Mouse (Mus musculus) adrenal gland, adult (tissue): Measurements from ENCODE around the gene Tap1.
A peak's percentile ranks its signal among the peaks of the same experiment; 100 is the strongest.

Source experiments
- DNase-seq, 2 experiments: peaks; one replicate each; pipeline ENCODE4 v3.0.0; 2022 to 2023; ENCODE audit warnings: low spot score in 1 of 2; ENCODE audit not compliant: inconsistent age in 2 of 2

The Tap1 gene

GRCm38 (mm10) chr17:34225911-34226310, 38.6 kb downstream of the Tap1 start:
- DNase-seq = peak in 1 of 2 experiments; percentile 23

DNA sequence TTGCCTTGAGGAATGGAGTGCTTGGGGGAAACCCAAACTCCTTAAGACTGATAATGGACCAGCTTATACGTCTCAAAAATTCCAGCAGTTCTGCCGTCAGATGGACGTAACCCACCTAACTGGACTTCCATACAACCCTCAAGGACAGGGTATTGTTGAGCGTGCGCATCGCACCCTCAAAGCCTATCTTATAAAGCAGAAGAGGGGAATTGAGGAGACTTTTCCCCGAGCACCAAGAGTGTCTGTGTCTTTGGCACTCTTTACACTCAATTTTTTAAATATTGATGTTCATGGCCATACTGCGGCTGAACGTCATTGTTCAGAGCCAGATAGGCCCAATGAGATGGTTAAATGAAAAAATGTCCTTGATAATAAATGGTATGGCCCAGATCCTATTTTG, 43.6 kb downstream of the Tap1 start:
- DNase-seq = peak in 1 of 2 experiments; percentile 40

DNA sequence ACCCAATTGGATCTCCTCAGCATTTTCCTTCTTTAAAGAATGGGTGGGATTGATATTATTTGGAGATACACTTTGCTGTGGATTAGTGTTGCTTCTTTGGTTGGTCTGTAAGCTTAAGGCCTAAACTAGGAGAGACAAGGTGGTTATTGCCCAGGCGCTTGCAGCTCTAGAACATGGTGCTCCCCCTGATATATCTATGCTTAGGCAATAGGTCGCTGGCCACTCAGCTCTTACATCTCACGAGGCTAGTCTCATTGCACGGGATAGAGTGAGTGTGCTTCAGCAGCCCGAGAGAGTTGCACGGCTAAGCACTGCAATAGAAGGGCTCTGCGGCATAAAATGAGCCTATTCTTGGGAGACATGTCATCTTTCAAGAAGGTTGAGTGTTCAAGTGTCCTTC, 44.7 kb downstream of the Tap1 start:
- DNase-seq = peak in 1 of 2 experiments; percentile 24

- peak; percentile 77 to 92 for DNase-seq
Measured at GRCm38 (mm10) chr17:34234926-34235325, 47.6 kb downstream of the Tap1 start.

DNA sequence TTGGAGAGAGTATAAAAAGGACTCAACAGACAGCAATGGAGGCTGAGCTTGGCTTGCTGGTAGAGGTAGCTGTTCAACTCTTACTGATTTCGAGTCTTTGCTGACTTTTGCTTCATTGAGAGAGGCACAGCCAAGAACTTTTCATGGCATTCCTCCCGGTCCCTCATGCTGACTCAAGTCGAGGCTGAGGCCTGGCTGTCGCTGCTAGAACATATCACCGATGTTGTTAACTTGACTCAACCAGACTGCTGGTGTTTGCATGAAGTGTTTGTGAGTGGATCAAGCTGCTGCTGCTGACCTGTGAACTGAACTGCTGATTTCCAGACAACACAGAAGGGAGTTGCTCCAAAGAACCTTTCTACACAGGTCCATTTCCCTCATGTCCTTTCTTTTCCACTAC, 49.3 kb downstream of the Tap1 start:
- no peak for DNase-seq

- no peak for DNase-seq
Measured at GRCm38 (mm10) chr17:34237741-34238140, 50.4 kb downstream of the Tap1 start.

GRCm38 (mm10) chr17:34238706-34239105, 51.4 kb downstream of the Tap1 start, which contains the start of gene H2-Ob:
Gene H2-Ob (plus strand): TSS chr17:34238903.
- peak in 1 of 2 experiments; percentile 78 for DNase-seq

GRCm38 (mm10) chr17:34239601-34240041, 52.3 kb downstream of the Tap1 start:
- DNase-seq = no peak

- DNase-seq = no peak
Measured at GRCm38 (mm10) chr17:34240366-34240765, 53.0 kb downstream of the Tap1 start.

- no peak for DNase-seq
Measured at GRCm38 (mm10) chr17:34240916-34241315, 53.6 kb downstream of the Tap1 start.

DNA sequence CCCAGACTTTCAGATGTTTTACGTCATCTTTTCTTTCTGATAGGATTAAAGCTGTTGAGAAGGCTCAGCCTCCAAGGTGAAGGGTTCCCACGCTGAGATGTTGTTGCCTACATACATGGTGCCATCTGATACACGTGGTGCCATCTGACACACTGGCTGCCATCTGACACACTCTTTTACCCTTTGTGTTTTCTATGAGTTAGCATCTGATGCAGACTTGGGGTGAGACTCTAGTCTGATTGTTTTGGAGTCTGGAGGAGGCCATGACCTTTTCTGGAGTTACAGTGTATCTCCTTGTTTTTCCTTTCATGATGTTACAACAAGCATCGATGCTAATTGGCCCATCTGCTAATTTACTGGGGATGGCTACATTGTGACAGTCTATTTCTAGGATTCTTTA, 57.3 kb downstream of the Tap1 start:
- DNase-seq = no peak
